Comparison of ENCODE assay signal across 12 mouse cellular contexts in the genomic region with DNA sequence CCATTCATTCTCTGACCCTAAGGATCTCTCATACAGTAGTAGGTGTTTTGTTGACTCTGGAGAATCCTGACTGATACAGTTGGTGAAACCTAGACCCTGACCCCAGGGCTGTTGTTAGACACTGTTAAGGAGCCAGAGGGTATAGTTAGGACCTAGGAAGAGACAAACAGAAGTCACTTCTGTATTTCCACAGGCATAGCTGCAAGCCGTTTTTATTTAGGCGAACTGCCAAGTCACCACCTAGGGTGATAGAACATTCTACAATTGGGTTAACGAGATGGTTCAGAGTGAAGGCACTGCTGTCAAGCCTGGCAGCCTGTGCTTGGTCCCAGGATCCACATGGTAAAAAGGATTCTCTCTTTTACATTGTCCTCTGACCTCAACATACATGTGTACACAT.
"Had no signal": no experiment of that assay in that cellular context is flagged by ENCODE, and none has a peak within 500 bp of the region (broad histone marks: within the 10 kb centered on the region; RNA-seq: fewer than 3 reads in every experiment).

No protein-coding gene starts in this region.

- ATAC-seq: liver, postnatal 0 days; lung, postnatal 0 days; midbrain, embryonic 13.5 days; midbrain, embryonic 16.5 days had no signal

- DNase-seq: kidney, adult 11 months; kidney, adult 9 months; kidney, postnatal 14 days; kidney, postnatal 4 days; liver, postnatal 0 days; lung, embryonic 14.5 days; thymus, adult 2 months; thymus, postnatal 14 days; thymus, postnatal 4 days had no signal
